Mouse (Mus musculus) mature B cell (primary cell): ENCODE measurements around the gene Zp1.

Source experiments
- in situ Hi-C: fragments of 300-500 bp; cut with MboI; formaldehyde crosslinking; loops from 2 replicates; pipeline ENCODE4 v1.14.3; 2019

Gene Zp1

DNA sequence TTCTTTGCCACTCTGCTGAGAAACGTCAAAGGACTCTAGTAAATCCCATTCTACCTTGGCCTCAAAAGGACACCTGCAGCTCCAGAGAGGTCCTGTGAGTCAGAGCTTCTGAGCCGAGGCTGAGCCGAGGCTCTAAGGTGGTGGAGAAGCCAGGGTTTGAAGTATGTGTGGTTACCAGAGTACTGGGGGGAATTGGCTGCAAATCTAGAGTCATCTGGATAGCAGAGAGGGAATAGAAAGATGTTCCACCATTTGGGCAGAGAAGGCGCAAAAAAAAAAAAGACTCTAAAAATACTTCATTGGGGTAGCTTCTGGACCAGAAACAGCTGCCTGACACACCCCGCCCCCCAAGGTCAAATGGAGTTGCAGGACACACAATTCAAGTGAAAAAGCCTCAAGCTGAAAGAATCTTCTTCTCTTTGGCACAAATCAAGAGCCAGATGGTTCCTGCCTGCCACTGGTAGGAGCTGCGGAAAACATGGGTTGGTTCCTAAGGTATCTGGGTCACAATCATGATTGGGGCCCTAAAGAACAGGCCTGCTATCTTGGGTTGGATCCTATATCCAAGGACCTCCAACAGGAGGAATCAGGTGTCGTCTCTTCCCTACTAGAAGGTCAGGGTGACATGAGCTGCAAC, 42.1 kb downstream of the Zp1 start:
- in situ Hi-C loops: no loop called here

DNA sequence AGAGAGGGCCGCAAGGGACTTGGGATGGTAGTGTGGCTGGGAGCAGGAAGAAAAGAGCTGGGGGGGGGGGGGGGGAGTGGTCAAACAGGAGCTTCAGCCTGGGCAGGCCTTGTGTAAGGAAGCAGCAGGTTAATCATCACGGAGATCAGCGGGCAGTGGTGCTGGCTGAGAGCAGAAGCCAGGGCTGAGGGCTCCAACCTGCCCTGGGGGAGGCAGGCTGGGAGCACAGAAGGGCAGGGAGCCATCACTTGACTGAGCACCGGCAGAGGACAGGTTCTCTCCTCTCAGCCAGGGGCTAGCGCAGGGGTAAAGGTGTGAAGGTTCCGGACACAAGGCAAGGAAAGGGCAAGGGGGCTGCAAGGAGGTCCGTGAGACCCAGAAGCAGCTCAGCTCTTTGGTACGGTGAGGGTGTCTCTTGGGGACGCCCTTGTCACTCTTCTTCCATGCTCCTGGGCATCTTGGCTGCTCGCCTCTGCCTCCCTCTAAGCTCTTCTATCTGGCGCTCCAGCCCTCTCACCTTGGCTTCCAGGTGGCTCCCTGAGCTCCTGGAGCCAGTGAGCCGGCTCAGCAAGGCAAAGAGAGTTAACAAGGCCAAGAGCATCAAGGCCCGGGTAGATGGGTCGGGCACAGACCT, 49.0 kb downstream of the Zp1 start:
- in situ Hi-C loops: no loop called here

DNA sequence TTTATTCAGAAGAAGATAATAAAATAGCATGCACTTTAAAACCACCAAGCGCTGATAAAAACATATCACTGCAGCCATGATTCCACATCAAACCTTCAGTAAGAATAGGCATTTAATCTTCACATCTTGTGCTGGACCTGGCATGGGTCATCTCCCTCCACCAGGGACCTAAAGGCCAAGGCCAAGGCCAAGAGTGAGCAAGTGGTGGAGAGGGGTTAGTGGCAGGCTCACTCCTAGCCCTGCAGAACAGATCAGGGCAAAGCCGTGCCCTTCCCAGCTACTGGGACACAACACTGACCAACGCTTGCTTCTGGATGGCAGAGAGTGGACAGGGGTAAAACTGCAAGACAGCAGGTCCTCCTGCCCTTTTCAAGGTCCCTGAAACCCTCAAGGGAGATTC, 49.8 kb downstream of the Zp1 start:
- in situ Hi-C loops: no loop called here

DNA sequence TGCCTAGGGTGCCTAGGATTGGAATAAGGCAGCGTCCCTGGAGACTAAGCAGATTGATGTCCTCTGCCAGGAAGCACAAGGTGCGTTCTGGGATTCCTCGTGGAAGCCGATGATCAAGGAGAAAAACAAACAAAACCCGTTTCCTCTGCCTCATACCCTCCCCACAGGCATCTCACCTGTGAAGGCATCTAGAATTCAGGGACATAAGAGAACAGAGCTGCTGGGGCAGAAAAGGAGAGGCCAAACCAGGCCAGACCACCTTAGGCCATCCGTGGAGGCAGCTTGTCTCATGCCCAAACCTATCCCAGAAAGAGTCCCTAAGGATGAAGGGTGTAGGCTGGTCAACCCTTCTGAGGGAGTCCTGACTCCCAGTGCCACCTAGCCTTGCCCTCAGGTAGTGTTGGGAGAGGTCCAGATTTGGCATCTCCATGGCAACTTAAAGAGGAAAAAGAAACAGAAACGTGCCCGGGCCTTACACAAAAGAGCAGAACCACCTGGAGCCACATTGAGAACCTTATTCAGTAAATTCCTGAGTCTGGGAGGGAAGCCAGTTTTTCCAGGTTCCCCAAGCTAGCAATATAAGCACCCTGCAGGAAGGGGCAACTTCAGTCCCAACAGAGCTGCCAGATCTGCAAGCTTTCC, 50.4 kb downstream of the Zp1 start, which contains the start of gene Tmem132a:
Gene Tmem132a (minus strand): TSS at position 55 of the 642 bp plus-strand sequence.
- in situ Hi-C loops: no loop called here

DNA sequence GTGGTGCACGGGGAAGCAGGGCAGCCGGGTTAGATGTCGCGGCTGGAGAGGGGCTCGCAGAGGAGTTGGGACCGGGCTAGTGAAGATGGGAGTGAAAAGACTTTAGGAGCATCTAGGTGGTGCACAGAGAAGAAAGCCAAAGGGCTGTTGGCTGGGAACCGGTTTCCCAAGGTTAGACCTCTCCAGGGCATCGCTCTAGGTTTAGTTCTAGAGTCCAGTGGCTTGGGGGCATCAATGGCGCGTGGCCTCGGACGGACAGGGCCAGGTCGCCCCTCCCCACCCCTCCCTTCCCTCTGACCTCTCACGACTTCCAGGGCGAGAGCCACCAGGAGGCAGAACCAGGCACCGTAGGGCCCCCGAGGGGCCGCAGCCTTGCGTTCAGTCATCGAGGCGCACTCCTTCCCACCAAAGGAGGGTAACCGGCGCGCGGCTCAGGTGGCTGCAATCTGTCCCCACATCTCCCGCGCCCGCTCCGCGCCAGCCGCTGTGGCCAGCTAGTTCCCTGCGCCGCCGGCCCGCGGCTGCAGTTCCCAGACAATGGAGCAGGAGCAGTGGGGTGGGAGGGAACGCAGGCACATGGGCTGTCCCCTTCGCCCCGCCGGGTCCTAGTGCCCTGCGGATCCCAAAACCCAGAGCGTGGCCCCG, 51.1 kb downstream of the Zp1 start:
- in situ Hi-C loops: no loop called here

DNA sequence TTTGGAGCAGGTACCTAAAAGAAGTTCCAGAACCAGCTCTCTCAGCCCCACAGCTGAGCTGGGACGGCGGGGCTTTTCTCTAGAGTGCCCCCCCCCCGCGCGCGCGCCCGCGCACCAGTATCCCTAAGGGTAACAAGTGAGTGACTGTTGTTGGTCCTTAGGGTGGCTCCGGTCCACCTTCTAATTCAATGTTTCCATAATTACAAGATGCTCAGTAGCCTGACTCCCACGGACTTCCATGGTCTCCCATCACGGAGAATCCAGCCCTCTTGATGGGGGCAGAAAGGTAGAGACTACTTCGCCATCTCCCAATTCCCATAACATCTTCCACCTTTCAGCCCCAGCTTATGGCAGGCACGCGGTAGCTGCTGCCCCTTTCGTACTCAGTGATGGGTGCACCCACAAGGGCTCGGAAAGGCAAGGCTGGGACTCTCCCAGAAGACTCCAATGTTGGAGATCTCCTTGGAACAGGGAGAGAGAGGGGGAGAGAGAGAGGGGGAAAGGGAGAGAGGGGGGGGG, 51.8 kb downstream of the Zp1 start:
- in situ Hi-C loops: no loop called here

DNA sequence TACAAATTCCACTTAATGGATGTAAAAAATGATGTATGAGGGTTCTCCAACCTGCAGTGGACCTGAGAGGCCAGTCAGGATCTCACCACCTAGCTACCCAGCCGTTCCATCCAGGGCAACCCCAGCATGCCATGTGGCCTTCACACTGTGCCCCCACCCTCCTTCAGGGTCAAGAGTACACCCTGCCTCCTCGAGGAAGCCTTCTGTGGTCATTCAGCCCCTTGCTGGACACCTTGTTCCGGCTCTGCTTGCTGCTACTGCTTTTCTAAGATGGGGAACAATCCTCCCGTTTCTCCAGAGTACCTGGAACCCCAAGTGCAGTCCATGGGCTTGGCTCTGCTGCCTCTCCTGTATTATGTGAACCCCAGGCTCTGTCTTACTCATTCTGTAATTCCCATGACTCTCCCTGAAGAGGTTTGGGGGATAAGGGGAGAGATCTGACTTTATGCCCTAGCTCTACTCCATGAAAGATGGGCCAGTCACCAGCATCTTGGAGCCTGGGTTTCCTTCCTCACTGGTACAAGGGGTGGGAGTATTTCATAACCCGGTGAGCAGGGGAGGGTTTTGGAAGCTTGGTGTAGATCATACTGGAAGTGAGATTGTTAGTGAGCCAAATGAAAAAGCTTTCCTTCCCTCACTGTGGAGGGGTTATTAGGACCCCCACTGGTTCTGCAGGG, 52.3 kb downstream of the Zp1 start:
- in situ Hi-C loops: no loop called here

DNA sequence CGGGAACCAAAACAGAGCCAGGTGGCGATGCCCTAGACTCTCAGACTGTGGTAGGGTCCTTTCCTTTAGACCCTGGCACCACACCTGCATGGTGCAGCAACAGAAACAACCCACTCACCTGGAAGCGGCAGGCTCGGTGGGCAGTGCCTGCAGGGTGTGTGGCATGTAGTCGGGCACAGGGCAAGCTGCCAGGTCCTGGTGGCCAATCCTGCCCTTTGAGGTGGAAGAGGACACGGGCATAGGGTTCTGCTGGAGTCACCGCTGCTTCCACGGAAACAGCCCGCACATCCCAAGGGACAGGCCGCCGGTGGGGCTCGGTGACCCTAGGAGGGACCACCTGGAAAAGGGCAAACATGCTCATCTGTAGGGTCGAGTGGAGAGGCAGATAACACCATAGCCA, 54.1 kb downstream of the Zp1 start:
- in situ Hi-C loops: no loop called here
